Mouse (Mus musculus): ENCODE measurements around the gene Tarbp1.

DNA sequence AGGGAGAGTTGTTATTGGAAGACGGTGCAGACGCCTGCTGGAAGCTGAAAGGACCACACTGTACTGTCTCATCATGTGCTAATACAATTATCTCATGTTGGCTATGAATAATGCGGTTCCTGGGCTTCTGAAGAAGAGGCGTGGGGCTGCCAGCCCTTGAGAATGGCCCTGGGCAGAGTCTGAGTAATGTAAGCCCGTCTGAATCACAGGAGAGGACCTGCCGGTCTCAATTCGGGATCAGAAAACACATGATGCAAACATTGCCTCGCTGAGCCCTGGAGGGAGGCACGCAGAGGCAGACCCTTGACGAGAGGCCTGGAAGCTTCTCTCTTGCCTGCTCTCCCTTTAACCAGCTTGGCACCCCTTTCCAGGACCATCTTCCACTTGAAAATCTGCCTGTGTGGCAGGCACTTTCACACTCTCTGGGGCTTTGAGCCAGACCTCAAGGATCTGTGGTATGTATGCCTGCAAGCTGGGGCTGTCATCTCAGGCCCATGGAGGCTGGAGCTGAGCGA lies 48.3 kb upstream of the Tarbp1 start:
- 0 out of 2 replicates have a peak, but pooled peaks have one; percentile 3 for TF ChIP-seq CTCF (IDR thresholded peaks at IDR 0.05; ENCODE audit: low read depth)
- no peak for TF ChIP-seq EP300 (optimal IDR thresholded peaks at IDR 0.05)

Measured in stomach, postnatal 0 days (tissue).